Mouse (Mus musculus) E14TG2a.4 (cell line): ENCODE results near the gene Mrps21.

Source experiments
- CTCF ChIP-seq: conservative IDR thresholded peaks from 2 replicates; pipeline ENCODE4 v1.5.1; 2014; ENCODE audit warnings: low read length
- POU5F1 ChIP-seq: IDR thresholded peaks from 2 replicates; pipeline ENCODE4 v1.6.1; 2014; ENCODE audit warnings: low read length, borderline replicate concordance

- no peak for TF ChIP-seq CTCF
- TF ChIP-seq POU5F1, result no peak
These were observed 45.0 kb downstream of the Mrps21 start for GRCm38 (mm10) chr3:95826275-95826674.
